Mouse (Mus musculus): ENCODE measurements around the gene Grm3. TPM values are rescaled to one million over a fixed set of nuclear protein-coding genes. Genes with fewer than 3 reads are reported as not detected.

Grm3 gene
- polyA plus RNA-seq, 1 experiment from 2014 or later = not detected

DNA sequence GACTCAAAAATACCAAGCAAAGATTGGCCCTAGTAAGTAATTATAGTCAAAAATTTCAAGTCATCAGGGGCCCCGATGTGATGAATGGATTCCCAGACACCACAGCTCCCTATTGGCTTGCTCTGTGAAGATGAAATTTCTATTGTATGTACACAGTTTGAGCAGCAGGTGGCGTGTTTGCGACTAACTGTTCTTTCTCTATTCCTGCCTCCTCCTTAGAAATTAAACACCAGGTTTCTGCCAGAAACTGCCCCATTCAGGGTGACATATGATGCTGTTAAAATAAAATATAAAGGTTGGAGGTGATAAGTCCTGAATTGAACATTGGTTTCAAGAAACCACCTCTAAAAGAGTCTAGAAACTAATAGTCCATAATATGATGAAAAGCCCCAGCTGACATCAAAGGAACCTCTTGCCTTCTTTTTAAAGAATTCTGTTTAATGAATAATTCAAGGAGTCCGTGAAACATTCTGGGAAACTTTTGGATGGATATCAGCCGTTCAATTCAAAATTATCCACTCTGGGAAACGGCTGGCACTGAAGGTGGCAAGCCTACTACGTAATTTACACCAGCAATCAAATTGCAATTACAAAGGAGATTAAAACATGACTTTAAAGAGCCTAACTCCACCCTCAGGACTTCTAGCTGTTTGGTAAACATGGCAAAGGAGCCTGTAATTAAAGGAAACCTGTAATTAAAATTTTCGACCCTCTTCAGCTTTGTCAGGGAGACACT lies 184.0 kb downstream of the Grm3 start:
- H3K27ac ChIP-seq = no peak overlapping the region
- no peaks in the 10 kb centered on the region for H3K36me3 ChIP-seq (ENCODE audit: inconsistent target)
- no peaks in the 10 kb centered on the region for H3K79me2 ChIP-seq (ENCODE audit: inconsistent target)
- WGBS (ENCODE audit: missing documents) = 44% methylated on average over 8 of the region's 8 CpGs
- H3K4me3 ChIP-seq (ENCODE audit: inconsistent target) = no peak overlapping the region

GRCm38 (mm10) chr5:9525507-9525906 lies 199.5 kb downstream of the Grm3 start:
- no peaks in the 10 kb centered on the region for H3K79me2 ChIP-seq (ENCODE audit: inconsistent target)
- H3K36me3 ChIP-seq (ENCODE audit: inconsistent target) = no peaks in the 10 kb centered on the region
- no peak overlapping the region for H3K27ac ChIP-seq
- no peak overlapping the region for H3K4me3 ChIP-seq (ENCODE audit: inconsistent target)
- 79% methylated on average over 4 of the region's 4 CpGs for WGBS (ENCODE audit: missing documents)

- 88% methylated on average over 1 of the region's 1 CpGs for WGBS (ENCODE audit: missing documents)
- no peaks in the 10 kb centered on the region for H3K36me3 ChIP-seq (ENCODE audit: inconsistent target)
Observed at GRCm38 (mm10) chr5:9511027-9511426, 213.9 kb downstream of the Grm3 start.

DNA sequence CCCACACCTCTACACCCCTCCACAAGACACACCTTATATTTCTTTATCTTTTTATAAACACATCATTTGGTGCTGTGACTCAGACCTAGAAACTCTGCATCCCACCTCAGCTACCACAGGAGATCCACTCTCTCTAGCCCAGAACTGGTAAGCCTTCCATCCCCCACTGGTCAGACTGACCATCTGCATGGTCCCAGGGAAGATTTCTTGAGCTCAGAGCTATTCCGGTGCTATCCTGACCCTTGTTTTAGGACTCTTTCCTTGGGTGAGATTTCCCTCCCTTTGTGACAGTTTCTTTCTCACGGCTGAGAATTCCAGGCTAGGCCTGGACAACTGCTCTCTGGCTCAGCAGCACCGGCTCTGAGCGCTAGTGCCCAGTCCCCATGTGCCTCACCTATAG lies 227.7 kb downstream of the Grm3 start:
- H3K79me2 ChIP-seq (ENCODE audit: inconsistent target) = no peaks in the 10 kb centered on the region
- H3K4me3 ChIP-seq (ENCODE audit: inconsistent target) = no peak overlapping the region
- H3K36me3 ChIP-seq (ENCODE audit: inconsistent target) = no peaks in the 10 kb centered on the region
- 77% methylated on average over 4 of the region's 4 CpGs for WGBS (ENCODE audit: missing documents)
- H3K27ac ChIP-seq = no peak overlapping the region

More at GRCm38 (mm10) chr5:9511027-9511426, 213.9 kb downstream of the Grm3 start:
- no peak overlapping the region for H3K4me3 ChIP-seq (ENCODE audit: inconsistent target)
- H3K27ac ChIP-seq = no peak overlapping the region
- no peaks in the 10 kb centered on the region for H3K79me2 ChIP-seq (ENCODE audit: inconsistent target)

- 19% methylated on average over 5 of the region's 5 CpGs for WGBS (ENCODE audit: missing documents)
- Histone ChIP-seq H3K79me2 (ENCODE audit: inconsistent target) (no peaks in the 10 kb centered on the region), H3K27ac (no peak overlapping the region), H3K4me3 (ENCODE audit: inconsistent target) (no peak overlapping the region), H3K36me3 (ENCODE audit: inconsistent target) (no peaks in the 10 kb centered on the region)
Observed at GRCm38 (mm10) chr5:9495456-9495855, 229.5 kb downstream of the Grm3 start.

GRCm38 (mm10) chr5:9477587-9477986 lies 247.4 kb downstream of the Grm3 start:
- no peaks in the 10 kb centered on the region for H3K36me3 ChIP-seq (ENCODE audit: inconsistent target)
- H3K27ac ChIP-seq = no peak overlapping the region
- H3K79me2 ChIP-seq (ENCODE audit: inconsistent target) = no peaks in the 10 kb centered on the region
- H3K4me3 ChIP-seq (ENCODE audit: inconsistent target) = no peak overlapping the region
- WGBS (ENCODE audit: missing documents) = 84% methylated on average over 3 of the region's 3 CpGs

DNA sequence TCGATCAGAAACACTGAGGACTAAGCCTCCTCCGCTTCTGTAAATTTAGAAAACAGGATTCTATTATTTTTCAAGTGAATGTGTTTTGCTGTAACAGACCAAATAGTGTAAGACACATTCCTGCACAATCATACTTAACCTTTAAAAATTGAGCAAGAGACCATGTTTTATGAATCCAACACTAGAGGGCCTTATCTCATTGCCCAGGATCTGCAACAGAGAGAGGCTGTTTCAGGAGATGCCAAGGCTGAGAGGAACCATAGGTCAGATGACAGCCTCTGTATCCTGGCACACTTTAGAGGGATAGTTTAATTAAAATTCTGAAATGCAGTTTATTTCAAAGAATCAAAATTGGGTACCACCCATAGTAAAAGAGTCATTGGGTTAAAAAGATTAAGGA lies 271.7 kb downstream of the Grm3 start:
- H3K79me2 ChIP-seq (ENCODE audit: inconsistent target) = no peaks in the 10 kb centered on the region
- H3K36me3 ChIP-seq (ENCODE audit: inconsistent target) = no peaks in the 10 kb centered on the region
- H3K27ac ChIP-seq = no peak overlapping the region
- WGBS (ENCODE audit: missing documents) = 89% methylated on average over 2 of the region's 2 CpGs
- H3K4me3 ChIP-seq (ENCODE audit: inconsistent target) = no peak overlapping the region

DNA sequence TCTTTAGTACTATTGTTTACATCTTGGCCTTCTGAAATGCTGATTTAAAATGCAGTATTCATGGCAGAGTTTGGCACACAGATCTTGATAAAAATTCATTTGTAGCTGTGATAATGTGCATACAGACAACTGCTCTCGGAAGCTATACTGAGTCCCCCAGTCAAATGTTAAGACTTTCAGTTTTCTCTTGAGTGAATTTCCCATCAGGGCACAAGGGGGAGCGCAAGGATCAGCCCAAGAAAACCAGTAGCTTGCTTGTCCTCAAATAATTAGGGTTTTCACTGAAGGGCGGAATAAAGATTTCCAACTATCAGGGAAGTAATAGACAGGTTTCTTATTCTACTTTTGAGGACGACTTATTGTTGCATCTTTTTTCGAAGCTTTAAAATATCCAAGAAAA lies 275.4 kb downstream of the Grm3 start:
- no peak overlapping the region for H3K4me3 ChIP-seq (ENCODE audit: inconsistent target)
- WGBS (ENCODE audit: missing documents) = 86% methylated on average over 5 of the region's 5 CpGs
- H3K36me3 ChIP-seq (ENCODE audit: inconsistent target) = no peaks in the 10 kb centered on the region
- no peak overlapping the region for H3K27ac ChIP-seq
- H3K79me2 ChIP-seq (ENCODE audit: inconsistent target) = no peaks in the 10 kb centered on the region

DNA sequence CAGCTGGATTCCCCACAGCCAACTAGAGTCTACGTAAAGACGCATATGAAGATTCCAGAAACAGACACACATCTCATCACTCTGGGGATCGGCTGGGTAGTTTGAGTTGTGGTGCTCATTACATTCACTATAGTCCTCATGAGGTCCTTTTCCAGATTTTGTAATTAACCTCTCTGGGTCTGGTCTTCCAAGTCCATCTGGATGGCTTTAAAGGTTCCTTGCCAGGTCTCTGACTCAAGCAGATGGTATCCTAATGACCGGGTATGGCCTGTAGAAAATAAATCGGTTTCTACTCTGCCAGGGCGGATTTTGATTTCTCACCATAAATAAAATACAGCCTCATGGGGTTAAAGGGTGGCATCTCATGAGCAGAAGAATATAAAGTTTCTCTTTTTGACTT lies 276.0 kb downstream of the Grm3 start:
- Histone ChIP-seq H3K79me2 (ENCODE audit: inconsistent target) (no peaks in the 10 kb centered on the region), H3K4me3 (ENCODE audit: inconsistent target) (no peak overlapping the region), H3K27ac (no peak overlapping the region), H3K36me3 (ENCODE audit: inconsistent target) (no peaks in the 10 kb centered on the region)
- 86% methylated on average over 6 of the region's 6 CpGs for WGBS (ENCODE audit: missing documents)

DNA sequence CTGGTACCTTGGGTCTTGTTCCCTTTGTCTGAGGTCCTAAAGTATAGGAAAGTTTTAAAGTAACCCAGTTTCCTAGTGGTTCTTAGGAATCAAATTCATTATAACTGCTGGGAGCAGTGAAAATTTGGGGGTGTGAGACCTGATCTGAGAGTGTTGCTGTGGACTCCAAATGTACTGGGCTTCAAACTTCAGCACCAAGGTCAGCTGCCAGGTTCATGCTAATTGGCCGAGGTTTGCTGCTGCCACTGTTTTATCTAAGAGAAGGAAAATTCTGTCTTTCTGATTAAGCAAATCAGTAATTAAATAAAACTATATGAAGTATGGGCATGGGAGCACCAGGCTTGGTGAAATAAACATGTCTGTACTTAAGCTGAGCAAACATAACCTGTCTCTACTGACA lies 278.8 kb downstream of the Grm3 start:
- 36% methylated on average over 1 of the region's 1 CpGs for WGBS (ENCODE audit: missing documents)
- H3K79me2 ChIP-seq (ENCODE audit: inconsistent target) = no peaks in the 10 kb centered on the region
- no peaks in the 10 kb centered on the region for H3K36me3 ChIP-seq (ENCODE audit: inconsistent target)
- H3K4me3 ChIP-seq (ENCODE audit: inconsistent target) = no peak overlapping the region
- no peak overlapping the region for H3K27ac ChIP-seq
